Mouse (Mus musculus) heart, adult 2 months (tissue): ENCODE measurements around the gene Nmur1. TPM values are rescaled to one million over a fixed set of nuclear protein-coding genes. Genes with fewer than 3 reads are reported as not detected.

Experiments used
- DNase-seq, 2 experiments: peaks; one replicate each; pipeline ENCODE4 v3.0.0; 2021
- H3K27ac ChIP-seq: fragments of 200-600 bp; 2 replicates; pipeline ENCODE4 v1.8.1; 2022
- H3K27me3 ChIP-seq: fragments of 200-500 bp; 2 replicates; pipeline ENCODE4 v1.6.1; 2012; ENCODE audit warnings: mild to moderate bottlenecking, low read length, inconsistent platforms, mixed read lengths; ENCODE audit not compliant: control insufficient read depth, insufficient read depth
- H3K36me3 ChIP-seq: fragments of 200-500 bp; 2 replicates; pipeline ENCODE4 v1.6.1; 2012; ENCODE audit warnings: low read length, inconsistent platforms; ENCODE audit not compliant: control insufficient read depth, insufficient read depth
- H3K4me1 ChIP-seq: fragments of 200-500 bp; 2 replicates; pipeline ENCODE4 v1.6.1; 2011; ENCODE audit warnings: low read length; ENCODE audit not compliant: control insufficient read depth, insufficient read depth
- H3K4me3 ChIP-seq: fragments of 200-600 bp; 2 replicates; pipeline ENCODE4 v1.8.1; 2022
- H3K79me2 ChIP-seq: fragments of 200-500 bp; replicated peaks from 2 replicates; pipeline ENCODE4 v1.6.1; 2012; ENCODE audit warnings: mild to moderate bottlenecking, inconsistent platforms, low read length, moderate library complexity, mixed read lengths; ENCODE audit not compliant: control insufficient read depth, insufficient read depth
- H3K9ac ChIP-seq: fragments of 200-500 bp; 2 replicates; pipeline ENCODE4 v1.6.1; 2012; ENCODE audit warnings: low read depth, mild to moderate bottlenecking, control low read depth, inconsistent platforms, low read length, mixed read lengths
- CTCF ChIP-seq: fragments of 200-600 bp; IDR thresholded peaks from 2 replicates; pipeline ENCODE4 v1.8.1; 2022; ENCODE audit warnings: antibody characterized with exemption, mild to moderate bottlenecking, moderate library complexity
- EP300 ChIP-seq: fragments of 200-500 bp; IDR thresholded peaks from 2 replicates; pipeline ENCODE4 v1.6.1; 2011; ENCODE audit warnings: low read depth, low read length, control low read depth; ENCODE audit not compliant: insufficient read depth
- POLR2A ChIP-seq: fragments of 200-500 bp; IDR thresholded peaks from 2 replicates; pipeline ENCODE4 v1.6.1; 2011; ENCODE audit warnings: mild to moderate bottlenecking, low read depth, low read length, control low read depth; ENCODE audit not compliant: insufficient read depth
- WGBS: fragments of 180-500 bp; shearing (Covaris S2); methylation state at CpG from one replicate; pipeline ENCODE4 v1.1.7; 2018; 5-methylcytosine and 5-hydroxymethylcytosine counted together
- intact Hi-C: fragments of 180-260 bp; cut with DNase I; formaldehyde crosslinking; loops from one replicate; pipeline ENCODE4 v1.15.1; 2025
- polyA plus RNA-seq: library from polyadenylated mRNA; depleted of rRNA; stranded (reverse); fragments of >200 nt; gene quantifications from 2 replicates; pipeline ENCODE4 v1.2.3, GENCODE M21; 2012
- total RNA-seq, 2 experiments: library from RNA; stranded (reverse); gene quantifications; 2 replicates each; pipeline ENCODE4 v1.2.3; 2021

The Nmur1 gene
- total and polyA plus RNA-seq, 3 experiments = not detected

DNA sequence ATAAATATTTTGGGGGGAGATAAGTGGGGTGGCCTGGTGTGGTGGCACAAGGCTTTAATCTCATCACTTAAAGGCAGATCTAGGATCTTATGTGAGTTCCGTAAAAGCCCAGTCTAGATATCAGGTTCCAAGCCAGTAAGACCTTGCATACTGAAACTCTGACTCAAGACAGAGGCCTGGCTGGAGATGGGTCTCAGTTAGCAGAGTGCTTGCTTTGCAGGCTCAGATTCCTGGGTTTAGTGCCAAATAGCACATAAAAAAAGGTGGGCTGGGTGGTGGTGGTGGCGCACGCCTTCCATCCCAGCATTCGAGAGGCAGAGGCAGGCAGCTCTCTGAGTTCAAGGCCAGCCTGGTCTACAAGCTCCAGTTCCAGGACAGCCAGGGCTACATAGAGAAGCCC, 43.8 kb upstream of the Nmur1 start:
- H3K4me3 ChIP-seq = no peak overlapping the region
- TF ChIP-seq EP300 (no peak), POLR2A (no peak), CTCF (no peak)
- peaks cover 3% of the 10 kb centered on the region; the same call in 1 of the 2 replicates for H3K36me3 ChIP-seq
- 0 out of 2 replicates have a peak overlapping the region, but pooled peaks have one; percentile 19 for H3K9ac ChIP-seq
- H3K27ac ChIP-seq = peak overlapping the region; percentile 99
- DNase-seq = no peak
- intact Hi-C loops = loop anchor here (2.0 kb wide), 1 partner anchor 31 kb away; no protein-coding TSS in a partner anchor
- 93% methylated on average over 4 of the region's 4 CpGs for WGBS
- no peaks in the 10 kb centered on the region for H3K79me2 ChIP-seq
- H3K27me3 ChIP-seq = no peaks in the 10 kb centered on the region
- peaks cover 15% of the 10 kb centered on the region for H3K4me1 ChIP-seq

DNA sequence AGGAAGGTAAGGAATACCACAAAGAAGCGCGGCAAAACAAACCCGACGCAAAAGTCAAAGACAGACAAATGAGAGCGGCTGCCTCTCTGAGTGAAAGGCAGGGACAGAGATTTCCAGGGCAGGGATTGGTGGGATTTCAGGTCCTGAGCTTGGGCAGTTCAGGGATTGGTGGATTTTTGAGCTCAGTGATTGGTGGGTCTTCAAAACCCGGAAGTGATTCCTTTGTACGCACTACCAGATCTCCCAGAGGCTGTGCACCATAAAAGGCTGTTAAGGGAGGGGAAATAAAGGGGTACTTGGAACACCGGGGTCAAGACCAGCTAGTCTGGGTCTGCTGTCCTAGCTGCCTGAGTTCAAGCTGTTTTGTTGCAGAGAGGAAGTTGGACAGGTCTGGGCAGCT, 41.4 kb upstream of the Nmur1 start:
- no peaks in the 10 kb centered on the region for H3K27me3 ChIP-seq
- WGBS = 89% methylated on average over 8 of the region's 8 CpGs
- no peaks in the 10 kb centered on the region; the same call in 1 of the 2 replicates for H3K36me3 ChIP-seq
- H3K4me3 ChIP-seq = no peak overlapping the region
- H3K27ac ChIP-seq = no peak overlapping the region
- H3K4me1 ChIP-seq = peaks cover 13% of the 10 kb centered on the region
- intact Hi-C loops = no loop called here
- no peaks in the 10 kb centered on the region for H3K79me2 ChIP-seq
- DNase-seq = peak in 1 of 2 experiments; percentile 5
- TF ChIP-seq CTCF = no peak
- no peak for TF ChIP-seq EP300
- TF ChIP-seq POLR2A = no peak
- H3K9ac ChIP-seq = no peak overlapping the region

- no peak overlapping the region for H3K4me3 ChIP-seq
- H3K9ac ChIP-seq = peak overlapping the region; percentile 32; the same call in 1 of the 2 replicates
- H3K27ac ChIP-seq = peak overlapping the region; percentile 83
- H3K4me1 ChIP-seq = peaks cover 2% of the 10 kb centered on the region
- intact Hi-C loops = no loop called here
- no peaks in the 10 kb centered on the region for H3K79me2 ChIP-seq
- WGBS = 32% methylated on average over 4 of the region's 4 CpGs
- H3K27me3 ChIP-seq = no peaks in the 10 kb centered on the region
- peak in 1 of 2 experiments; percentile 38 for DNase-seq
- TF ChIP-seq CTCF (no peak), POLR2A (no peak), EP300 (no peak)
- no peaks in the 10 kb centered on the region for H3K36me3 ChIP-seq
Measured at GRCm38 (mm10) chr1:86464875-86465224, 38.8 kb upstream of the Nmur1 start.

DNA sequence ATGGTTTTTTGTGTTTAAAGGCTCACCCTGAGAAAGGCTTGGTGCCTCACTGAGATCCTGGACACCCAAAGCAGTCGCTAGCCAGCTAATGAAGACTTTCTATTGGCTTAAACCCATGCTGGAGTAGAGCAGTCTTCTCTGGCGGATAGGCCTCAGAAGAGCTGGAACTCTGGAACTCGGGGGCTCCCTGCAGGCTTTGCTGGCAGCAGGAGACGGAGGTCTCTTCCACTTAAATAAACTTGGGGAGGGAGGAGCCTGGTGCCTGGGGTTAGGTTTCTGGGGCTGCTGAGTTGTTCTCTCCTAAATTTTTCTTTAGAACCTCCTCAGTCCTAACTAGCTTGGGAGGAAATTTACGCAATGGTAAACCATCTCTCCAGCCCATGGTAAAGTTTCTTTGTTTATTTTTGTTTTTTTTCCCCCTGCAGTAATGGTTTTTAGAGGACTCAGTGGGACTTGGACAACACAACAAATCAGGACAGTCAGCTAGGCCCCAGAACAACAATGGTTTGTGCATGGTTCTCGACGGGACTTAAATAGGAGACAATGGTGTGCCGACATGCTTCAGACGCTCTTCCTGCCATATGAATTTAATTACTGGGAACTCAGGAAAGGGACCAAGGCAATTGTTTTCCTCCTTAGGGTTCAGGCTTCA, 38.3 kb upstream of the Nmur1 start:
- Histone ChIP-seq H3K27me3 (no peaks in the 10 kb centered on the region), H3K4me1 (peaks cover 1% of the 10 kb centered on the region), H3K27ac (peak overlapping the region; percentile 83), H3K36me3 (no peaks in the 10 kb centered on the region), H3K79me2 (no peaks in the 10 kb centered on the region), H3K4me3 (no peak overlapping the region), H3K9ac (no peak overlapping the region)
- TF ChIP-seq EP300 = no peak
- no peak; the same call in 1 of the 2 replicates for TF ChIP-seq POLR2A
- no peak for TF ChIP-seq CTCF
- 50% methylated on average over 9 of the region's 9 CpGs for WGBS
- DNase-seq = peak in 1 of 2 experiments; percentile 11
- intact Hi-C loops = no loop called here

DNA sequence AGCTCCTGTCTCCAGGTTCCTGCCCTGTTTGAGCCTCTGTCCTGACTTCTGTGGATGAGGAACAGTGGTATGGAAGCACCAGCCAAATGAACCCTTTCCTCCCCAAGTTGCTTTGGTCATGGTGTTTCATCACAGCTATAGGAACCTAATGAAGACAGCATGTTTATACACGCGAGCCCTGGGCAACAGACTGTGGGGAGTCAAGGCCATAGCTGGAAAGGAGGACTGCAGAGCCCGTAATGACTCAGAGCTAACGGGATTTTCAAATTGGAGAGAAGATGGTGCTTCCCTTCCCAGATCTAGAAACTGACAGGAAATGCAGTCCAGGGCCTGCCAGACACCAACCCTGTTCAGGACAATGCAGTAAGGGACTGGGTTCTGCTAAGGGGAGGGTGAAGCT, 33.3 kb upstream of the Nmur1 start:
- no peak overlapping the region for H3K4me3 ChIP-seq
- no peaks in the 10 kb centered on the region; the same call in 1 of the 2 replicates for H3K4me1 ChIP-seq
- intact Hi-C loops = no loop called here
- TF ChIP-seq EP300 = no peak
- no peak for TF ChIP-seq CTCF
- no peak for TF ChIP-seq POLR2A
- H3K27ac ChIP-seq = no peak overlapping the region
- no peaks in the 10 kb centered on the region for H3K36me3 ChIP-seq
- DNase-seq = no peak
- no peaks in the 10 kb centered on the region for H3K79me2 ChIP-seq
- no peaks in the 10 kb centered on the region for H3K27me3 ChIP-seq
- WGBS = 62% methylated on average over 4 of the region's 4 CpGs
- H3K9ac ChIP-seq = no peak overlapping the region

- 69% methylated on average over 13 of the region's 13 CpGs for WGBS
- TF ChIP-seq EP300 = no peak
- no peak for TF ChIP-seq CTCF
- no peaks in the 10 kb centered on the region for H3K79me2 ChIP-seq
- no peaks in the 10 kb centered on the region; the same call in 1 of the 2 replicates for H3K4me1 ChIP-seq
- no peak overlapping the region for H3K27ac ChIP-seq
- no peak overlapping the region for H3K9ac ChIP-seq
- no peak overlapping the region for H3K4me3 ChIP-seq
- intact Hi-C loops = no loop called here
- H3K36me3 ChIP-seq = no peaks in the 10 kb centered on the region
- DNase-seq = no peak
- H3K27me3 ChIP-seq = no peaks in the 10 kb centered on the region
Measured at GRCm38 (mm10) chr1:86456892-86457581, 31.0 kb upstream of the Nmur1 start.
